Mouse (Mus musculus) heart, postnatal 0 days (tissue): ENCODE measurements around the gene Sept9.

Experiments
- CTCF ChIP-seq: IDR thresholded peaks from 2 replicates; pipeline ENCODE4 v1.5.1; 2016; ENCODE audit warnings: antibody characterized with exemption, control low read depth, low read depth
- EP300 ChIP-seq: IDR thresholded peaks from 2 replicates; pipeline ENCODE4 v1.6.1; 2016; ENCODE audit warnings: antibody characterized with exemption, low read depth

- peak; percentile 90 for TF ChIP-seq CTCF
- no peak for TF ChIP-seq EP300
Measured at GRCm38 (mm10) chr11:117359870-117360269, 160.4 kb downstream of the Sept9 start.
